Mouse (Mus musculus): ENCODE results near the gene Cryl1.

The Cryl1 gene

DNA sequence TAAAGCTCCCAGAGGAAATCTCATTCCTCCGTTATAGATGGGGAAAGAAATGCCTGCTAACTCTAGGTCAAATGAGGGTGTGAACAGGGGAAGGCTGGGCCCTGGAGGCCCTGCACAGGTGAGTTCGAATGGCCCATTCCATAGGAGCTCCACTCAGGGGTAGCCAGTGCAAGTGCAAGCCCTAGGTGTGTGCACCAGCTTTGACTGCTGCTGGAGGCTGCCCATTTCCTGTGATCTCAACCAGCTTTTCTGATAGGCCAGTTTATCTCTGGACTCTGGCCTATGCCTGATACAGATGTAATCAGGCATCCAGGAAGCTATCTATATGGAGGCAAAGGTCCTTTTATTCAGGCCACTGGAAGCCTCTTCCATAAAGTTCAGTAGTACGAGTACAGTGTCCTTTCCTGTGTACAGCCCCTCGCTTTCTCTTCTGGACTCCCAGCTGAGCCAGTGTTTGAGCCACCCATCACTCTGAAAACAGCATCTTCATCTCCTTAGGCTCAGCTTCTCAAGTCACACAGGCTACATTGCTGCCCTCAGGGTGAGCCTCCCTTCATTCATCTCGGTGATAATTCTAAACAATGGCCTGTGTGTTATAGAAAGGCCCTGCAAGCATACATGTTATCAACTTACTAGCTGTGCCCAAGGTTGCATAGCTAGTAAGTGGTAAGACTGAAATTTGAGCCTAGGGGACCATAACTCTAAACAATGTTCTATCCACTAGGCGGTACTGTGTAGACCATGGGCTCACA, 167.9 kb downstream of the Cryl1 start:
- DNase-seq, result no peak
